Mouse (Mus musculus) layer of hippocampus, adult 18-20 months (tissue): ENCODE results near the gene Ampd2. TPM values are rescaled to one million over a fixed set of nuclear protein-coding genes. Genes with fewer than 3 reads are reported as not detected.

Experiments used
- DNase-seq, 2 experiments: peaks; one replicate each; pipeline ENCODE4 v3.0.0; 2022; ENCODE audit warnings: low spot score in 2 of 2
- total RNA-seq, 2 experiments: library from RNA; stranded (reverse); gene quantifications; 2 replicates each; pipeline ENCODE4 v1.2.3; 2021

The Ampd2 gene
- total RNA-seq, 2 experiments from 2014 or later: 68.7 to 73.6 TPM

DNA sequence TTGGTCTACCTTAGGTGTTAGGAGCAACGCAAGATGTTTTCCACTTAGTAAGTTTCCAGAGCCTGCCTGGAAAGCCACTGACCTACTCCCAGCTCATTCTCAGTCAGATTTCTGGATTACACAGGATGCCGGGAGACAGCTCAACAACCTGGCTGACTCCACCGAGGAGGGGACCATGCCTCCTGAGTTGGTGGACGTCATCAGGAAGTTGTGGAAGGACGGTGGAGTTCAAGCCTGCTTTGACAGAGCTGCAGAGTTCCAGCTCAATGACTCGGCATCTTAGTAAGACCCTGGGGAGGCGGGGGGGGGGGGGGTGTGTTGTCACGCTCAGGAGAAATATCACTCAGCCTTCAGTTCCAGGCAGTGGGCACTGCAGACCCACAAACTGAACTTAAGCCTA, 9.8 kb upstream of the Ampd2 start:
- no peak for DNase-seq

GRCm38 (mm10) chr3:108094976-108095760, 8.7 kb upstream of the Ampd2 start:
- no peak for DNase-seq

DNA sequence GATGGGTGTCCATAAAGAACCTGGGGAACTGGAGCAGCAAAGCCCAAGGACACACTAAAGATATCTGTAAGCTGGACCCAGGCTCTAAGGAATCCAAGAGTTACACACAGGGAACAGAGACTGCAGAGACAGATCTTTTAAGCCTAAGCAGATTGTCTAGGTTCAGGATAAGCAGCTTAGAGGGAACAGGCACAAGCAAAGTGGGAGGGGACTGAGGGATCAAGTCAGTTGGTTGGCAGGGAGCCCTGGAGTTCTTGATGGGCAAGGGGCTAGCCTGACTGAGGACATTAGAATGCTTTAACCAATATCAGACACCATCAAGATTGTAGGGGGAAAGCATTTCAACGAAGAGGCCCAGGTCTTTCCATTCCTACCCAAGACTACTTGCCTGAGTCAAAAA, 7.7 kb upstream of the Ampd2 start:
- no peak for DNase-seq

DNA sequence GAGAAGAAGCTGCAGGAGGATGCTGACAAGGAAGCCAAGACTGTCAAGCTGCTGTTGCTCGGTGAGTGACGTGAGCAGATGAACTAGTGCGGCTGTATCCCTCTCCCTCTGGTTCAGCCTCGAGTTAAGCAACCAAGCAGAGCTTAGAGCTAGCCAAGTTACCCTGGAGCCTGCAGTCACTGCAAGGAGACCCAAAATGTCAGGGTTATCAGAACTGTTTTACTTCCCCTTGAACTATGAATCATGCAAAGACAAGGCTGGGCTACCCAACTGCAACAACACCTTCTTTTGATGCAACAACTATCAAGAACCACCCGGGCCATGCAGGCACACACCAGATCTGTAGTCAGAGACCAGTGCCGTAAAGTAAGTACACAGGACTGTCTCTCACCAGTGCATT, 6.9 kb upstream of the Ampd2 start:
- no peak for DNase-seq

DNA sequence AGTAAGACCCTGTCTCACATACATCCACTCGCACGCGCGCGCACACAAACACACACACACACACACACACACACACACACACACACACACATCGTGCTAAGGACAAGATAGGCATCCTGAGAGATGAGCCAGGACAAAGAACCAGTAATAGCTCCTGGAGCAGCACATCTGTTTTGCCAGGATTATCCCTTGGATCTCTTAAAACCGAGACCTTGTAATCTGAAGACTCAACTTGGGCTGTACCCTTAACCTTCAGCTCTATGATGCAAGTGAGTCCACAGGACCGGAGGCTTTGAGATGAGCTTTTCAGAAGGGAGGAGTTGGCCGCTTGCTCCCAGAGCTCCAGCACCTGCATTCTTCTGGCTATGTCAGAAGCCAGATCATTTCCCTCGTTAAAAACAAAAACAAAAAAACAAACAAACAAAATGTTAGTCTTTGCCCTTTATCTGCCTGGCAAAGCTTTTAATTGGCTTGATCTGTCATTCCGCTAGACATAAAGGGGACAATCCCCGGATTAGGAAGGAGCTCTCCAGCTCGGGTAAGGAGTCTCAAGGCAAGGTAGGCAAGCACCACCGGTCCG, 6.2 kb upstream of the Ampd2 start, which contains the start of gene Gnat2:
Gnat2 (plus strand) TSS at position 254 of the 580 bp plus-strand sequence.
- DNase-seq: no peak

GRCm38 (mm10) chr3:108092030-108092429, 5.6 kb upstream of the Ampd2 start:
- DNase-seq: no peak

- no peak for DNase-seq
These were observed 4.1 kb upstream of the Ampd2 start for GRCm38 (mm10) chr3:108090561-108090960.

DNA sequence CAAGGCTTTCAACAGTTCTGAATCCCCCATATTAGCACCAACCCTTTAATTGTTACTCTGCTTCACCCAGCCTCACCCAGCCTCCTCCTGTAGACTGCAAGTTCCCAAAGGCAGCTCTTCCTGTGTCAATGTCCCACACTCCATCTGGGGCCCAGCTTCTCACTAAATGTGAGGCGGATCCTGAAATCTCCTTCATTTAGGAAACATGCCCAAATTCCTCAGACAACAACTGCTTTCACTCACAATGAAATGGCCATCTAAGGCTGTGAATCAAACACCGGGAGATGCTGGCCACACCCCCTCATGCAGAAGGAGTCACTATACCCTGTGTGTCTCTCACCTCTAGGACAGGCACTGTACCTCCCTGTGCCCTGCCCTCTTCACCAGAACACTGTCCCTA, 3.5 kb upstream of the Ampd2 start:
- peak in 1 of 2 experiments; percentile 49 for DNase-seq

DNA sequence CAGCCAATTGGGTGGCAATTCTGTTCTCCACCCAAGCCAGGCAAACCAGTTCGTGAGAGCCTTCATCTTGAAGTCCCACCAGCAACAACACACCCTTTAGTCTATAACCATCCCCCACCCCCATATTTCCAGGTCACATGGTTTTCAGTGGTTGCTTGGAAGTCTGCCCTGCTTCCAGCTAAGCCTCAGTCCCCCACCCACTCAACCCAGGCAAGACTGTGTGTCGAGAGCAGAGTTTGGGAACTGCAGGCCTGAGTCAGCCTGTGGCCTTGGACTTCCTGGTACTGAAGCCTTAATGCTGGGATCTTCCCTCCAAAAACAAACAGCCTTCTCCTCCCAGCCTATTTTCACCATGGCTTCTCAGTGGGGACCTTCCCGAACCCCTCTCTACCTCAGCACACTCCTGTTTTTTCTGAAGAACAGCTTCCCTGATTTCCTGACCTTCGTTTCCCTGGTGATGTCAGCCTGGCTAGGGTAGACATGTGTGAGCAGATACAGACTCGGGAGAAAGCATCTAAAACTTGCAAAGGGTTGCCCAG, 2.5 kb upstream of the Ampd2 start:
- DNase-seq: no peak

- DNase-seq: no peak
These were observed 878 bp upstream of the Ampd2 start for GRCm38 (mm10) chr3:108087329-108087728.

- DNase-seq: peak; percentile 44 to 46
These were observed 556 bp downstream of the Ampd2 start for GRCm38 (mm10) chr3:108085721-108086469.

DNA sequence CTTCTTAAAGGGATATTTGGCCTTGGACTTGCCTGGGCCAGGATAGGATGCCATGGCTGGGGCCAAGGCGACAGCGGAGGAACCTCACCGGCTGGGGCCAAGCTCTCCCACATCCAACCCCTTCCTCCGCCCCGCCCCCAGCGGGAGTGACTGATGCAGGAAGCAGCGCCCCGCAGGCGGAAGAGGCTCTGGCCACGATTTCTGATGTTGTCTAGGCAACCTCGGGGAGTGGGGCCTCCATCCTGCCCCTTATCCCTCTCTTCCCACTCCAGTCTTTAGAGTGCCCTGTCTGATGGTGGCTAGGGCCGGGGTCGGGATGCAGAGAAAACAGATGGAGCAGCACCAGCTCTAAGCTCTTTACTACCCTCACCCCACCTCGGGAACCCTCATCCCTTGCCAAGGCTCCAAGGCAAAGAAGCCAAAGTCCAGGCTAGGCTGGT, 1.1 kb downstream of the Ampd2 start:
- DNase-seq: peak; percentile 86 to 91

DNA sequence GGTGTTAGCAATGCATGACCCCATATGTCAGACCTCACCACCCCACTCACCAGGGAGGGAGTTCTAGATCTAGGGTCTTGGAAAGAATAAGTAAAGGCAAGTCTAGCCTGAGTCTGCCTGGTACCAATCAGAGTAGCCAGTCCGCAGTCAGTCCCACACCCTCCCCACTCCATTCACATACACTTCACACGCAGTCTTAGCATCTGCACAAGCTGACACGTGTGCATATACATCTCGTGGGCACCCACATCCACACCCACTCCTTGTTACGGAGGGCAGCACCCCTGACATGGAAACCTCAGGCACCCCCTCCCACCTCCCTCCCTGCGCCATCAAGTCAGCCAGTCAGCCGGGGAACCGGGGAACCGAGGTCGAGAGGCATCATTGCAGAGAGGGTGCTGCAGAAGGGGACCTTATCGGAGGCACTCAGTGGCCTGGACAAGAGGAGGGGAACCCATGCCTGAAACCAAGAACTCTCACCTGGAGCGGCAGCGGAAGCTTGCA, 1.6 kb downstream of the Ampd2 start:
- DNase-seq: no peak

GRCm38 (mm10) chr3:108083904-108084407, 2.5 kb downstream of the Ampd2 start:
- no peak for DNase-seq

DNA sequence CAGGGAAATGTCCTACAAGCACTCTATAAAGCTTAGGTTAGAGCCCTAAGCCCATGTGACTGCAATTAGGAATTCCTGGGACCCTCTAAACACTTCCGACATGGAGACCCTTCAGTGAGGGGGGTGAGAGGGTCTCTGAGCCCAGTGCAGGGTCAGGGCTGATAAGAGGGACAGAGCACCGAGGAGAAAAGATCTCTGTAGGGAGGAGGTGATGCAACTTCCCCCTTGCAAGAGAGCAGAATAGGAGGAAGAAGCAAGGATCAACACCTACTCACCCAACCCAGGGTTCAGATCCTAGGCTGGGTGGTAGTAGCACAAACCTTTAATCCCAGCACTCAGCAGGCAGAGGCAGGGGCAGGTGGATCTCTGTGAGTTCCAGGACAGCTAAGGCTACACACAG, 3.3 kb downstream of the Ampd2 start:
- no peak for DNase-seq

GRCm38 (mm10) chr3:108082251-108082875, 4.1 kb downstream of the Ampd2 start:
- no peak for DNase-seq

DNA sequence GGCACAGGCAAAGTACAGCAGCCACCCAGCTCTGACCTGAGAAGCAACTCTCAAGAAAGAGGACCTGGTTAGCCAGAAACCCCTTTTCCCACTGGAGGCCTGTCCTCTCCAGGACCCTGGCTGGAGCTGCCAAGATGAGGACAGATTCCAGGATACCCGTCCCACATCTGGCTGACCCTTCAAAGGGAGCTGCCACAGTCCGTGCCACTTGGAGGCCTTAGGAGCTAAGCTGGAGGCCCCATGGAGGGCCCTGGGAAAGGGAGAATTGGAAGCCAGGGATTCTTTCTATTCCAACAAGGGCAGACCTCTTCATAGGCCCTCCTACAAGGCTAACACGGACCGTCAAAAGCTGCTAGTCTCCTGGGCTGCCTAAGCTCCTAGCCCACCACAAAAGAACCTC, 4.8 kb downstream of the Ampd2 start:
- DNase-seq: no peak

DNA sequence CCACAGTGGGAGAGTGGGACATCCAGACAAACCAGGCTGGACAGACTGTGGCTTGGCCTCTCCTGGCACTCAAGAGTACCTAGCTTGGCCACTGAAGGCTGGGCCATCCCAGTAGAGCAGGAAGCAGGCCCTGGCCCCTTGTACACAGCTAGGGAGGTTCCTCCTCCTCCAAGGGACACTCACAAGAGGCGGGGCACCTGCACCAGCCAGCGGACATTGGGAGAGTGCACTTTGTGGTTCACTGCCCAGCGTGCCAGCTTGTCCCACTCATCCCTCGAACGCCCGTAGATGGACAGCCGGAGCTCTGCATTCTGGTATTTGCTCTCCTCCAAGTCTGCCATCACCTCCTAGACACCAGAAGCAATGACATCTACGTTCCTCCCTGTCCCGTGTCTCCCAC, 9.6 kb downstream of the Ampd2 start:
- no peak for DNase-seq

DNA sequence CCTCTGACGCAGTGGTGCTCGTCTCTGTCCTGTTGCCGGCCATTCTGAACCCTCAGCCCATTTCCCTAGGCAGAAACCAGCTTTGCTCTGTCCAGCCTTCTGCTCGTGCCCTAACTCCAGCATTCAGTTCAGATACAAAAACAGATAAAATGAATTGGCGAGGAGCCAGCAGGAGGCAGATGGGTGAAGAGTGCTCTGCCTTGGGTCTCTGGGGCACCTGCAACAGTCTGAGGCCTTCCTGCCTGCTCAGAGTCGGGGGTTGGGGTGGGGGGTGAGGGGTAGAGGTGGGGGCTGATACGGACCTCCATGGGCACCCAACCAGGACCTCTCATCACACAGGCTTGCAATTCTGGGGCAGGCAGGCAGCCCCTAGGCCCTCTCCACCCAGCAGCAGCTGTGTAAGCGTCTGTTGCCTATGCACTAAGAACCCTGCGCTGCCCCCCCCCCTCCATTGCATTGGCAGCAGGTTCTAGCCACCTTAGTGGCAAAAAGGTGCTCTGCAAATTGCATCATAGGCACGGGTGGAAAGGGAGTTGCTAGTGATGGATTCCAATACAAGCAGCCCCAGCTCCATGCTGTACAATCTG, 13.4 kb downstream of the Ampd2 start:
- DNase-seq: no peak
